Mouse (Mus musculus) small intestine, adult 2 months (tissue): ENCODE measurements at regions not wholly inside any gene's neighbourhood (a gene's known extent, or its start where the extent isn't known, plus 50 kb on each side); places are given as distances from the start of the nearest gene placed in this dataset.

Source experiments
- H3K27ac ChIP-seq: fragments of 200-500 bp; 2 replicates; pipeline ENCODE4 v1.5.1; 2012; ENCODE audit warnings: low read depth, low read length, control low read depth, inconsistent platforms; ENCODE audit not compliant: insufficient read depth
- H3K27me3 ChIP-seq: fragments of 200-500 bp; 2 replicates; pipeline ENCODE4 v1.6.1; 2012; ENCODE audit warnings: mild to moderate bottlenecking, moderate library complexity, low read length, inconsistent platforms; ENCODE audit not compliant: control insufficient read depth, insufficient read depth
- H3K36me3 ChIP-seq: fragments of 200-500 bp; 2 replicates; pipeline ENCODE4 v1.6.1; 2012; ENCODE audit warnings: mild to moderate bottlenecking, low read length, control low read depth, inconsistent platforms; ENCODE audit not compliant: control insufficient read depth, insufficient read depth
- H3K4me1 ChIP-seq: fragments of 200-500 bp; 2 replicates; pipeline ENCODE4 v1.6.1; 2012; ENCODE audit warnings: low read length, inconsistent platforms, mixed read lengths; ENCODE audit not compliant: control insufficient read depth, insufficient read depth, insufficient read length
- H3K4me3 ChIP-seq: fragments of 200-500 bp; 2 replicates; pipeline ENCODE4 v1.5.1; 2012; ENCODE audit warnings: low read depth, mild to moderate bottlenecking, control low read depth, inconsistent platforms, low read length, moderate library complexity
- CTCF ChIP-seq: fragments of 200-500 bp; IDR thresholded peaks from 2 replicates; pipeline ENCODE4 v1.5.1; 2012; ENCODE audit warnings: low read depth, mild to moderate bottlenecking, control low read depth, inconsistent platforms, low read length, moderate library complexity, mixed read lengths; ENCODE audit not compliant: insufficient replicate concordance, insufficient read length; ENCODE audit errors: extremely low read depth
- POLR2A ChIP-seq: fragments of 200-500 bp; IDR thresholded peaks from 2 replicates; pipeline ENCODE4 v1.6.1; 2012; ENCODE audit warnings: low read depth, mild to moderate bottlenecking, control low read depth, inconsistent platforms, low read length, moderate library complexity
- WGBS: fragments of 180-500 bp; shearing (Covaris S2); methylation state at CpG from one replicate; pipeline ENCODE4 v1.1.7; 2018; 5-methylcytosine and 5-hydroxymethylcytosine counted together

- Histone ChIP-seq H3K27ac (no peak overlapping the region), H3K4me3 (no peak overlapping the region), H3K36me3 (no peaks in the 10 kb centered on the region), H3K4me1 (peaks cover 3% of the 10 kb centered on the region; the same call in 1 of the 2 replicates), H3K27me3 (no peaks in the 10 kb centered on the region)
- TF ChIP-seq POLR2A = no peak
Observed at GRCm38 (mm10) chr9:116281654-116282053, 106.5 kb upstream of the Tgfbr2 start.

- Histone ChIP-seq H3K27me3 (no peaks in the 10 kb centered on the region), H3K27ac (no peak overlapping the region), H3K36me3 (no peaks in the 10 kb centered on the region), H3K4me1 (peaks cover 3% of the 10 kb centered on the region; the same call in 1 of the 2 replicates), H3K4me3 (no peak overlapping the region)
- WGBS = 80% methylated on average over 5 of the region's 5 CpGs
- TF ChIP-seq CTCF (no peak), POLR2A (no peak)
Observed at GRCm38 (mm10) chr9:116280146-116280545, 105.0 kb upstream of the Tgfbr2 start.

GRCm38 (mm10) chr9:116278862-116279261, 103.7 kb upstream of the Tgfbr2 start:
- Histone ChIP-seq H3K27me3 (no peaks in the 10 kb centered on the region), H3K27ac (no peak overlapping the region), H3K36me3 (no peaks in the 10 kb centered on the region), H3K4me1 (peaks cover 3% of the 10 kb centered on the region; the same call in 1 of the 2 replicates), H3K4me3 (no peak overlapping the region)
- no peak for TF ChIP-seq CTCF
- no peak for TF ChIP-seq POLR2A
- 93% methylated on average over 8 of the region's 8 CpGs for WGBS

GRCm38 (mm10) chr9:116277736-116278135, 102.6 kb upstream of the Tgfbr2 start:
- no peak overlapping the region for H3K27ac ChIP-seq
- H3K4me1 ChIP-seq = peaks cover 3% of the 10 kb centered on the region; the same call in 1 of the 2 replicates
- 75% methylated on average over 3 of the region's 3 CpGs for WGBS
- TF ChIP-seq POLR2A (no peak), CTCF (no peak)
- no peak overlapping the region for H3K4me3 ChIP-seq
- H3K36me3 ChIP-seq = no peaks in the 10 kb centered on the region
- H3K27me3 ChIP-seq = no peaks in the 10 kb centered on the region

- TF ChIP-seq CTCF = no peak
- TF ChIP-seq POLR2A = no peak
- Histone ChIP-seq H3K36me3 (no peaks in the 10 kb centered on the region), H3K27me3 (no peaks in the 10 kb centered on the region), H3K27ac (no peak overlapping the region), H3K4me3 (no peak overlapping the region), H3K4me1 (peaks cover 3% of the 10 kb centered on the region; the same call in 1 of the 2 replicates)
- 68% methylated on average over 2 of the region's 2 CpGs for WGBS
Observed at GRCm38 (mm10) chr9:116276141-116276540, 101.0 kb upstream of the Tgfbr2 start.

- TF ChIP-seq CTCF (no peak), POLR2A (no peak)
- Histone ChIP-seq H3K4me3 (no peak overlapping the region), H3K4me1 (no peaks in the 10 kb centered on the region), H3K36me3 (no peaks in the 10 kb centered on the region), H3K27me3 (no peaks in the 10 kb centered on the region), H3K27ac (no peak overlapping the region)
- WGBS = 86% methylated on average over 2 of the region's 2 CpGs
Observed at GRCm38 (mm10) chr9:116272446-116272845, 97.3 kb upstream of the Tgfbr2 start.

- no peak for TF ChIP-seq POLR2A
- TF ChIP-seq CTCF = no peak
- Histone ChIP-seq H3K36me3 (no peaks in the 10 kb centered on the region), H3K27ac (no peak overlapping the region), H3K4me1 (no peaks in the 10 kb centered on the region), H3K4me3 (no peak overlapping the region), H3K27me3 (no peaks in the 10 kb centered on the region; the same call in 1 of the 2 replicates)
- WGBS = 27% methylated on average over 6 of the region's 6 CpGs
Observed at GRCm38 (mm10) chr9:116270417-116270828, 95.3 kb upstream of the Tgfbr2 start.

GRCm38 (mm10) chr9:116267411-116267810, 92.3 kb upstream of the Tgfbr2 start:
- H3K27me3 ChIP-seq = no peaks in the 10 kb centered on the region; the same call in 1 of the 2 replicates
- TF ChIP-seq CTCF (no peak), POLR2A (no peak)
- 88% methylated on average over 4 of the region's 4 CpGs for WGBS
- H3K27ac ChIP-seq = no peak overlapping the region
- no peak overlapping the region for H3K4me3 ChIP-seq
- no peaks in the 10 kb centered on the region for H3K4me1 ChIP-seq
- H3K36me3 ChIP-seq = no peaks in the 10 kb centered on the region
